In the genomic region with DNA sequence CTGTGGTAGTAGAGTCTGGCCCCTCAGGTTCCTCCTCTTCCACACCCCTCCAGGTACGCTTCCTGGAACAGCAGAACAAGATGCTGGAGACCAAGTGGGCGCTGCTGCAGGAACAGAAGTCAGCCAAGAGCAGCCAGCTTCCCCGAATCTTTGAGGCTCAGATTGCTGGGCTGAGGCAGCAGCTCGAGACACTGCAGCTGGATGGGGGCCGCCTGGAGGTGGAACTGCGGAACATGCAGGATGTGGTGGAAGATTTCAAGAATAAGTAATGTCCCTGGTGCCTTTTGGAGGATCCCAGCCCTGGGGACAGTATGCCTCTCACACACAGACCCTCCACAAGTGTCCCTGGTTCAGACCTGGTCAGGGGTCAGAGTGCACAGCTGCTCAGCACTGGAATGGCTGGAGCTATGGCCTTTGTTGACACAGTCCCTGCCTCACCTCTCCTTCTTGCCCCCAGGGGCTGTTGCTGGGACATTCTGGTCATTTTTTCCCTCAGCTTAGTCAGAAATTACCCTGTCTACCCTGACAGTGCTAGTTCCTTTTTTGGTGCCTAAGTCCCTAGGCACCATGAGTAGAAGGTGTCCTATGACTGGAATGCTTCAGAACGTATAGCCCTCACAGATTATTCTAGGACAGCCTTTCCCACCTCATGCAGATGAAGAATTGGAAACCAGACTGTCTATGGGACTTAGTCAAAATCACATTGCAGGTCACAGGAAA, we compare ENCODE assay signal across 16 mouse cellular contexts. TPM values are rescaled to one million over a fixed set of nuclear protein-coding genes. Genes with fewer than 3 reads are reported as not detected.
A peak's percentile ranks its signal among the peaks of the same experiment; 100 is the strongest.
DNase-seq lines count a peak whose midpoint lies in the region; ATAC-seq lines count a peak whose summit lies in the region.
"Had no signal": no experiment of that assay in that cellular context is flagged by ENCODE, and none has a peak within 500 bp of the region (broad histone marks: within the 10 kb centered on the region; RNA-seq: fewer than 3 reads in every experiment).

No protein-coding gene starts in this region.

- peak overlapping the region; percentile 61 for H3K4me2 ChIP-seq in intestine, embryonic 15.5 days (replicated peaks)
- H3K4me2 ChIP-seq in stomach, embryonic 14.5 days (replicated peaks; ENCODE audit: low read depth, low read length) = peak overlapping the region; percentile 42
- H3K4me2 ChIP-seq in forebrain, embryonic 14.5 days (ENCODE audit: low read length) = no peak overlapping the region
- H3K4me2 ChIP-seq: forebrain, embryonic 12.5 days; hindbrain, embryonic 13.5 days; limb, embryonic 15.5 days; neural tube, embryonic 12.5 days had no signal

- no peak for ATAC-seq in intestine, embryonic 15.5 days
- no peak for ATAC-seq in stomach, embryonic 14.5 days (ENCODE audit: insufficient number of reproducible peaks, insufficient read depth, low FRiP score, low read depth)
- no peak for ATAC-seq in forebrain, embryonic 14.5 days

- peak; percentile 39 for DNase-seq in heart, postnatal 4 days
- DNase-seq in heart, postnatal 36 days = no peak
- DNase-seq in lung, postnatal 10 days = peak; percentile 35
- DNase-seq in lung, postnatal 25 days (ENCODE audit: low spot score) = no peak
- DNase-seq in forebrain, embryonic 14.5 days (ENCODE audit: low spot score) = no peak
- DNase-seq in right cerebral cortex, postnatal 10 days (ENCODE audit: low spot score in 2 of 2) = no peak
- DNase-seq: adrenal gland, postnatal 14 days; thymus, adult 18-20 months had no signal

- H3K4me1 ChIP-seq in intestine, embryonic 15.5 days (replicated peaks) = peaks cover 19% of the 10 kb centered on the region
- H3K4me1 ChIP-seq in stomach, embryonic 14.5 days (ENCODE audit: control insufficient read depth, insufficient read depth, low read length) = 0 out of 2 replicates have a peak, but pooled peaks cover 6% of the 10 kb centered on the region
- no peaks in the 10 kb centered on the region for H3K4me1 ChIP-seq in forebrain, embryonic 14.5 days (ENCODE audit: control insufficient read depth, insufficient read depth, low read length)
- H3K4me1 ChIP-seq: forebrain, embryonic 12.5 days; neural tube, embryonic 12.5 days had no signal

- no peaks in the 10 kb centered on the region for H3K9me3 ChIP-seq in intestine, embryonic 15.5 days
- H3K9me3 ChIP-seq in stomach, embryonic 14.5 days (ENCODE audit: control insufficient read depth, low read depth, low read length) = no peaks in the 10 kb centered on the region
- H3K9me3 ChIP-seq in forebrain, embryonic 14.5 days (replicated peaks; ENCODE audit: control insufficient read depth, low read length) = no peaks in the 10 kb centered on the region
- H3K9me3 ChIP-seq: forebrain, embryonic 12.5 days; hindbrain, embryonic 13.5 days; limb, embryonic 15.5 days; neural tube, embryonic 12.5 days had no signal

- H3K9ac ChIP-seq in intestine, embryonic 15.5 days = no peak overlapping the region
- 0 out of 2 replicates have a peak overlapping the region, but pooled peaks have one; percentile 28 for H3K9ac ChIP-seq in stomach, embryonic 14.5 days (replicated peaks; ENCODE audit: low read depth, low read length)
- no peak overlapping the region for H3K9ac ChIP-seq in forebrain, embryonic 14.5 days (ENCODE audit: low read length)
- H3K9ac ChIP-seq: forebrain, embryonic 12.5 days; hindbrain, embryonic 13.5 days; limb, embryonic 15.5 days; neural tube, embryonic 12.5 days had no signal

- H3K27ac ChIP-seq in intestine, embryonic 15.5 days = 0 out of 2 replicates have a peak overlapping the region, but pooled peaks have one; percentile 22
- H3K27ac ChIP-seq in stomach, embryonic 14.5 days (ENCODE audit: low read length) = peak overlapping the region; percentile 48
- H3K27ac ChIP-seq in forebrain, embryonic 14.5 days (ENCODE audit: low read depth, low read length) = no peak overlapping the region
- H3K27ac ChIP-seq: forebrain, embryonic 12.5 days; hindbrain, embryonic 13.5 days; limb, embryonic 15.5 days; neural tube, embryonic 12.5 days had no signal

- peak overlapping the region; percentile 45; the same call in 1 of the 2 replicates for H3K4me3 ChIP-seq in intestine, embryonic 15.5 days (replicated peaks)
- H3K4me3 ChIP-seq in stomach, embryonic 14.5 days (ENCODE audit: low read depth, low read length) = peak overlapping the region; percentile 17; the same call in 1 of the 2 replicates
- no peak overlapping the region for H3K4me3 ChIP-seq in forebrain, embryonic 14.5 days (ENCODE audit: low read depth, low read length)
- H3K4me3 ChIP-seq: forebrain, embryonic 12.5 days; hindbrain, embryonic 13.5 days; limb, embryonic 15.5 days; neural tube, embryonic 12.5 days had no signal

- intact Hi-C loops in heart, postnatal 36 days (cut with DNase I) = loop anchor here (5.0 kb wide), 1 partner anchor 57 kb away; no protein-coding TSS in a partner anchor

- 42% methylated on average over 7 of the region's 7 CpGs for WGBS in intestine, embryonic 15.5 days
- 37% methylated on average over 7 of the region's 7 CpGs for WGBS in stomach, embryonic 14.5 days
- WGBS in forebrain, embryonic 14.5 days = 56% methylated on average over 7 of the region's 7 CpGs

- H3K27me3 ChIP-seq in intestine, embryonic 15.5 days (replicated peaks) = no peaks in the 10 kb centered on the region; the same call in 1 of the 2 replicates
- 0 out of 2 replicates have a peak, but pooled peaks cover 2% of the 10 kb centered on the region for H3K27me3 ChIP-seq in stomach, embryonic 14.5 days (ENCODE audit: control insufficient read depth, insufficient read depth, low read length)
- H3K27me3 ChIP-seq in forebrain, embryonic 14.5 days (replicated peaks; ENCODE audit: control insufficient read depth, insufficient read depth, low read length) = 0 out of 2 replicates have a peak, but pooled peaks cover 14% of the 10 kb centered on the region

- no peaks in the 10 kb centered on the region for H3K36me3 ChIP-seq in intestine, embryonic 15.5 days
- no peaks in the 10 kb centered on the region for H3K36me3 ChIP-seq in stomach, embryonic 14.5 days (ENCODE audit: control insufficient read depth, insufficient read depth, low read length)
- no peaks in the 10 kb centered on the region for H3K36me3 ChIP-seq in forebrain, embryonic 14.5 days (ENCODE audit: control insufficient read depth, insufficient read depth, low read length)
- H3K36me3 ChIP-seq: forebrain, embryonic 12.5 days; hindbrain, embryonic 13.5 days; limb, embryonic 15.5 days; neural tube, embryonic 12.5 days had no signal

RNA-seq across cellular contexts. Expression of a gene that starts 3.2 kb away (rescaled TPM):
- 1 to 10 TPM; 9.3 to 10.0 TPM for total RNA-seq in heart, postnatal 4 days (2021)
- 1 to 10 TPM; 2.1 to 2.9 TPM for total RNA-seq in heart, postnatal 36 days (2021)
- polyA plus RNA-seq in intestine, embryonic 15.5 days (2015; fragmentation: Nextera tagmentation; extraction: Ambion mirVana) = 134 and 137 TPM in 2 replicates
- 131 and 148 TPM in 2 replicates for polyA plus RNA-seq in stomach, embryonic 14.5 days (2014; fragmentation: Nextera tagmentation; extraction: Ambion mirVana)
- polyA plus RNA-seq in forebrain, embryonic 14.5 days (2014; fragmentation: Nextera tagmentation; extraction: Ambion mirVana) = 0.66 and 0.75 TPM in 2 replicates
- total RNA-seq: layer of hippocampus, postnatal 14 days had no signal

RNA-seq across cellular contexts. Expression of a gene that starts 24.5 kb away (rescaled TPM):
- total RNA-seq in heart, postnatal 4 days (2021) = not detected
- total RNA-seq in heart, postnatal 36 days (2021) = not detected
- polyA plus RNA-seq in intestine, embryonic 15.5 days (2015; fragmentation: Nextera tagmentation; extraction: Ambion mirVana) = 0.20 and 0.21 TPM in 2 replicates
- 0.10 and 0.11 TPM in 2 replicates for polyA plus RNA-seq in stomach, embryonic 14.5 days (2014; fragmentation: Nextera tagmentation; extraction: Ambion mirVana)
- polyA plus RNA-seq in forebrain, embryonic 14.5 days (2014; fragmentation: Nextera tagmentation; extraction: Ambion mirVana) = 0.12 TPM in 1 of 2 replicates, not detected in the other
- total RNA-seq: adrenal gland, postnatal 14 days; heart, adult 8-10 months had no signal

RNA-seq across cellular contexts. Expression of a gene that starts 33.5 kb away (rescaled TPM):
- total RNA-seq in heart, postnatal 4 days (2021) = not detected
- not detected for total RNA-seq in heart, postnatal 36 days (2021)
- not detected in 2 replicates for polyA plus RNA-seq in intestine, embryonic 15.5 days (2015; fragmentation: Nextera tagmentation; extraction: Ambion mirVana)
- polyA plus RNA-seq in stomach, embryonic 14.5 days (2014; fragmentation: Nextera tagmentation; extraction: Ambion mirVana) = not detected in 2 replicates
- not detected in 2 replicates for polyA plus RNA-seq in forebrain, embryonic 14.5 days (2014; fragmentation: Nextera tagmentation; extraction: Ambion mirVana)
- total RNA-seq: adrenal gland, postnatal 14 days; heart, adult 8-10 months; layer of hippocampus, postnatal 14 days had no signal
- polyA plus RNA-seq: forebrain, embryonic 12.5 days; hindbrain, embryonic 13.5 days; limb, embryonic 15.5 days; neural tube, embryonic 12.5 days had no signal

RNA-seq across cellular contexts. Expression of a gene that starts 44.1 kb away (rescaled TPM):
- total RNA-seq in heart, postnatal 4 days (2021) = 10 to 100 TPM; 10.1 to 11.2 TPM
- total RNA-seq in heart, postnatal 36 days (2021) = 1 to 10 TPM; 2.0 to 2.1 TPM
- 1.2 TPM in 2 replicates for polyA plus RNA-seq in intestine, embryonic 15.5 days (2015; fragmentation: Nextera tagmentation; extraction: Ambion mirVana)
- polyA plus RNA-seq in stomach, embryonic 14.5 days (2014; fragmentation: Nextera tagmentation; extraction: Ambion mirVana) = 2.4 and 4.0 TPM in 2 replicates
- not detected in 2 replicates for polyA plus RNA-seq in forebrain, embryonic 14.5 days (2014; fragmentation: Nextera tagmentation; extraction: Ambion mirVana)
- polyA plus RNA-seq: forebrain, embryonic 12.5 days; neural tube, embryonic 12.5 days had no signal

RNA-seq across cellular contexts. Expression of a gene that starts 49.5 kb away (rescaled TPM):
- not detected for total RNA-seq in heart, postnatal 4 days (2021)
- not detected for total RNA-seq in heart, postnatal 36 days (2021)
- not detected in 2 replicates for polyA plus RNA-seq in intestine, embryonic 15.5 days (2015; fragmentation: Nextera tagmentation; extraction: Ambion mirVana)
- not detected in 2 replicates for polyA plus RNA-seq in stomach, embryonic 14.5 days (2014; fragmentation: Nextera tagmentation; extraction: Ambion mirVana)
- polyA plus RNA-seq in forebrain, embryonic 14.5 days (2014; fragmentation: Nextera tagmentation; extraction: Ambion mirVana) = not detected in 2 replicates
- total RNA-seq: adrenal gland, postnatal 14 days; heart, adult 8-10 months; layer of hippocampus, postnatal 14 days had no signal
- polyA plus RNA-seq: forebrain, embryonic 12.5 days; hindbrain, embryonic 13.5 days; neural tube, embryonic 12.5 days had no signal

Comparison
In these comparisons a context has a peak if more than half of its experiments do, and no peak if none do; other contexts are left out.
1. DNase-seq: peak in heart, postnatal 4 days (single experiment) and lung, postnatal 10 days (single experiment); none in heart, postnatal 36 days (0 of 2), lung, postnatal 25 days (single experiment), forebrain, embryonic 14.5 days (single experiment) and right cerebral cortex, postnatal 10 days (0 of 2).
2. RNA of a gene that starts 3.2 kb away (polyA plus RNA-seq): 134 to 137 TPM in intestine, embryonic 15.5 days and 131 to 148 TPM in stomach, embryonic 14.5 days; 0.66 to 0.75 TPM in forebrain, embryonic 14.5 days; every median in the first group is over 10 times any median in the second.